8 mouse cellular contexts compared by ENCODE assay signal in the genomic region with DNA sequence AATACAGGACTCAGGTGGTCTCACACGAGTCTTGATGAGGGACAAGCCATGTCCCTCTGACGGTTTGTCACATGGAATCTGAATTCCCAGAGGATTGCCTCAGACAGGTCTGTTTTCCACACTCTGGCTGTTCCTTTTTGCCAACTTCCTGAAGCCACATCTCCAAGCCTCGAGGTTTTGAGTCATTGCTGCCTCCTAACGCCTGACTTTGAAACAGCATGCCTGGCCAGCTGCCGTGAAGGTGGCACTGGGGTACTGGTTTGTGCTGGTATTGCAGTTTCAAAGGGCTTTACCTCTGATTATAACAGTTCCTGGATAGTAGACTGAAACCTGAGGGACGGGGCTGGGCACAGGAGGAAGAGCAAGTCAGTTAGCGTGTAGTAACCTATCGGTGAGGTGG.
DNase-seq lines count a peak whose midpoint lies in the region; ATAC-seq and TF ChIP-seq lines count a peak whose summit lies in the region.

No protein-coding gene starts in this region.

- H3K4me3 ChIP-seq in forebrain, postnatal 0 days (ENCODE audit: low read depth, low read length) = peak overlapping the region; percentile 29
- peak overlapping the region; percentile 13 for H3K4me3 ChIP-seq in hindbrain, embryonic 15.5 days
- H3K4me3 ChIP-seq in neural tube, embryonic 14.5 days (ENCODE audit: low read depth, low read length) = no peak overlapping the region

- no peaks in the 10 kb centered on the region for H3K9me3 ChIP-seq in forebrain, postnatal 0 days (ENCODE audit: low read length)
- no peaks in the 10 kb centered on the region for H3K9me3 ChIP-seq in hindbrain, embryonic 15.5 days
- H3K9me3 ChIP-seq in neural tube, embryonic 14.5 days (ENCODE audit: control insufficient read depth, low read length) = no peaks in the 10 kb centered on the region

- H3K27ac ChIP-seq in forebrain, postnatal 0 days (ENCODE audit: low read depth, low read length) = no peak overlapping the region
- no peak overlapping the region for H3K27ac ChIP-seq in hindbrain, embryonic 15.5 days (replicated peaks)
- H3K27ac ChIP-seq in neural tube, embryonic 14.5 days (ENCODE audit: low read depth, low read length) = no peak overlapping the region

- peak; percentile 35 for DNase-seq in adrenal gland, postnatal 14 days
- no peak for DNase-seq in adrenal gland, postnatal 25 days
- no peak for DNase-seq in Patski (ENCODE audit: low read depth, low spot score)
- peak; percentile 76 for DNase-seq in forebrain, postnatal 0 days
- peak; percentile 22 to 36 for DNase-seq in left cerebral cortex, adult 8-10 months (ENCODE audit: low spot score in 2 of 2)
- DNase-seq in spleen, postnatal 10 days (ENCODE audit: low spot score in 2 of 2) = no peak

- 31% methylated on average over 8 of the region's 8 CpGs for WGBS in forebrain, postnatal 0 days
- WGBS in hindbrain, embryonic 15.5 days = 37% methylated on average over 8 of the region's 8 CpGs
- 37% methylated on average over 8 of the region's 8 CpGs for WGBS in neural tube, embryonic 14.5 days

- peak; percentile 92 for ATAC-seq in Patski
- peak; percentile 79 for ATAC-seq in forebrain, postnatal 0 days
- peak; percentile 50; the same call in 1 of the 2 replicates for ATAC-seq in hindbrain, embryonic 15.5 days (ENCODE audit: low FRiP score, low read depth)
- ATAC-seq in neural tube, embryonic 14.5 days (ENCODE audit: low read depth) = peak; percentile 38; the same call in 1 of the 2 replicates

- H3K4me1 ChIP-seq in forebrain, postnatal 0 days (ENCODE audit: insufficient read depth) = peaks cover 4% of the 10 kb centered on the region; the same call in 1 of the 2 replicates
- peaks cover 11% of the 10 kb centered on the region for H3K4me1 ChIP-seq in hindbrain, embryonic 15.5 days (replicated peaks)
- peaks cover 7% of the 10 kb centered on the region for H3K4me1 ChIP-seq in neural tube, embryonic 14.5 days (ENCODE audit: control insufficient read depth, insufficient read depth, low read length)

- no peaks in the 10 kb centered on the region for H3K27me3 ChIP-seq in Patski
- no peaks in the 10 kb centered on the region for H3K27me3 ChIP-seq in forebrain, postnatal 0 days (ENCODE audit: insufficient read depth, low read length)
- H3K27me3 ChIP-seq in hindbrain, embryonic 15.5 days = peaks cover 2% of the 10 kb centered on the region; the same call in 1 of the 2 replicates
- no peaks in the 10 kb centered on the region for H3K27me3 ChIP-seq in neural tube, embryonic 14.5 days (ENCODE audit: control insufficient read depth, insufficient read depth, low read length)

- in situ Hi-C loops in Patski (cut with MboI; ENCODE audit: low pct_unique_long_range_greater_than_20kb) = no loop called here

- H3K36me3 ChIP-seq in forebrain, postnatal 0 days (ENCODE audit: insufficient read depth) = no peaks in the 10 kb centered on the region
- H3K36me3 ChIP-seq in hindbrain, embryonic 15.5 days = no peaks in the 10 kb centered on the region
- no peaks in the 10 kb centered on the region for H3K36me3 ChIP-seq in neural tube, embryonic 14.5 days (ENCODE audit: control insufficient read depth, insufficient read depth, low read length)

- CTCF ChIA-PET in Patski (lab: Charles Lee) = interaction anchor here (0.9 to 5.3 kb wide), 8 partner anchors 13 to 50 kb away, joined by 3 to 50 read pairs (median 3); no protein-coding TSS in a partner anchor

- H3K4me2 ChIP-seq in forebrain, postnatal 0 days (ENCODE audit: low read depth) = peak overlapping the region; percentile 46
- peak overlapping the region; percentile 13; the same call in 1 of the 2 replicates for H3K4me2 ChIP-seq in hindbrain, embryonic 15.5 days
- peak overlapping the region; percentile 16; the same call in 1 of the 2 replicates for H3K4me2 ChIP-seq in neural tube, embryonic 14.5 days (ENCODE audit: low read depth, low read length)

- POLR2A ChIA-PET in Patski (lab: Charles Lee) = no interaction called here

- H3K9ac ChIP-seq in forebrain, postnatal 0 days = no peak overlapping the region
- no peak overlapping the region for H3K9ac ChIP-seq in hindbrain, embryonic 15.5 days
- no peak overlapping the region for H3K9ac ChIP-seq in neural tube, embryonic 14.5 days (replicated peaks; ENCODE audit: low read depth, low read length)

- peak; percentile 98 for TF ChIP-seq CTCF in Patski (IDR thresholded peaks at IDR 0.05)
- peak; percentile 78 for TF ChIP-seq CTCF in forebrain, postnatal 0 days (IDR thresholded peaks at IDR 0.05; ENCODE audit: low read depth)

Comparison
In these comparisons a context has a peak if more than half of its experiments do, and no peak if none do; other contexts are left out.
1. DNase-seq: peak in adrenal gland, postnatal 14 days (single experiment), forebrain, postnatal 0 days (single experiment) and left cerebral cortex, adult 8-10 months (2 of 2); none in adrenal gland, postnatal 25 days (single experiment), Patski (single experiment) and spleen, postnatal 10 days (0 of 2).
2. ATAC-seq: peak in every context shown above with its lines; median percentile 92 in Patski; 79 in forebrain, postnatal 0 days; 50 in hindbrain, embryonic 15.5 days; 38 in neural tube, embryonic 14.5 days.
3. Peak in every context shown above with its lines, with median percentiles within 50 percentile points of each other: H3K4me2 ChIP-seq.